Mouse (Mus musculus): ENCODE measurements around the gene M1ap.

The M1ap gene

GRCm38 (mm10) chr6:83033249-83034185, 86.8 kb downstream of the M1ap start, which contains the start of the genes Dok1 and Loxl3:
TSS of gene Dok1 (minus strand) at chr6:83033471.
TSS of gene Loxl3 (plus strand) at chr6:83034173.
- DNase-seq (ENCODE audit: low read depth, low spot score) = peak; percentile 94

- DNase-seq (ENCODE audit: low read depth, low spot score) = peak; percentile 45
Observed at GRCm38 (mm10) chr6:83034463-83035055, 87.9 kb downstream of the M1ap start.

GRCm38 (mm10) chr6:83037188-83037587, 90.5 kb downstream of the M1ap start:
- no peak for DNase-seq (ENCODE audit: low read depth, low spot score)

- no peak for DNase-seq (ENCODE audit: low read depth, low spot score)
Observed at GRCm38 (mm10) chr6:83038496-83039012, 91.9 kb downstream of the M1ap start.

- no peak for DNase-seq (ENCODE audit: low read depth, low spot score)
Observed at GRCm38 (mm10) chr6:83040601-83041000, 93.9 kb downstream of the M1ap start.

- DNase-seq (ENCODE audit: low read depth, low spot score) = no peak
Observed at GRCm38 (mm10) chr6:83043561-83043960, 96.9 kb downstream of the M1ap start.

- no peak for DNase-seq (ENCODE audit: low read depth, low spot score)
Observed at GRCm38 (mm10) chr6:83043993-83044392, 97.3 kb downstream of the M1ap start.

- peak; percentile 73 for DNase-seq (ENCODE audit: low read depth, low spot score)
Observed at GRCm38 (mm10) chr6:83044742-83045141, 98.0 kb downstream of the M1ap start.

GRCm38 (mm10) chr6:83049367-83049766, 102.7 kb downstream of the M1ap start:
- DNase-seq (ENCODE audit: low read depth, low spot score) = no peak

GRCm38 (mm10) chr6:83053136-83053960, 106.6 kb downstream of the M1ap start:
- DNase-seq (ENCODE audit: low read depth, low spot score) = peak; percentile 82

GRCm38 (mm10) chr6:83054074-83054851, 107.6 kb downstream of the M1ap start, which contains the start of gene Aup1:
TSS of gene Aup1 (plus strand) at chr6:83054521.
- peak; percentile 99 for DNase-seq (ENCODE audit: low read depth, low spot score)

- no peak for DNase-seq (ENCODE audit: low read depth, low spot score)
Observed at GRCm38 (mm10) chr6:83054871-83055431, 108.2 kb downstream of the M1ap start, which contains the start of gene Htra2. TSS of gene Htra2 (minus strand) at chr6:83055273.

- peak; percentile 43 for DNase-seq (ENCODE audit: low read depth, low spot score)
Observed at GRCm38 (mm10) chr6:83057790-83058189, 111.1 kb downstream of the M1ap start, which contains the start of gene Dqx1. TSS of gene Dqx1 (plus strand) at chr6:83057844.

- DNase-seq (ENCODE audit: low read depth, low spot score) = no peak
Observed at GRCm38 (mm10) chr6:83058725-83059124, 112.0 kb downstream of the M1ap start.

GRCm38 (mm10) chr6:83065995-83066394, 119.3 kb downstream of the M1ap start:
- DNase-seq (ENCODE audit: low read depth, low spot score) = no peak

- no peak for DNase-seq (ENCODE audit: low read depth, low spot score)
Observed at GRCm38 (mm10) chr6:83066441-83066840, 119.7 kb downstream of the M1ap start.

GRCm38 (mm10) chr6:83068221-83068620, 121.5 kb downstream of the M1ap start:
- DNase-seq (ENCODE audit: low read depth, low spot score) = no peak

- DNase-seq (ENCODE audit: low read depth, low spot score) = no peak
Observed at GRCm38 (mm10) chr6:83068706-83069487, 122.2 kb downstream of the M1ap start.

GRCm38 (mm10) chr6:83069488-83070246, 123.0 kb downstream of the M1ap start:
- no peak for DNase-seq (ENCODE audit: low read depth, low spot score)

Data from 3T3-L1 (cell line).